Mouse (Mus musculus): ENCODE data around the gene Atrnl1. TPM values are rescaled to one million over a fixed set of nuclear protein-coding genes. Genes with fewer than 3 reads are reported as not detected.

The Atrnl1 gene
- polyA plus RNA-seq, 1 experiment, result 0.25 TPM

- Histone ChIP-seq H3K36me3 (replicated peaks; ENCODE audit: low read length) (no peaks in the 10 kb centered on the region), H3K4me1 (no peaks in the 10 kb centered on the region), H3K27me3 (replicated peaks) (peaks cover 2% of the 10 kb centered on the region), H3K9me3 (peaks cover 60% of the 10 kb centered on the region), H3K4me3 (replicated peaks) (no peak overlapping the region)
- TF ChIP-seq GATA1 (IDR thresholded peaks at IDR 0.05; ENCODE audit: borderline replicate concordance, low read length) (no peak), FLI1 (IDR thresholded peaks at IDR 0.05; ENCODE audit: low read length) (no peak)
These were observed 471.9 kb downstream of the Atrnl1 start for GRCm38 (mm10) chr19:58082751-58083150.

- Histone ChIP-seq H3K27me3 (replicated peaks) (peaks cover 5% of the 10 kb centered on the region), H3K9me3 (peaks cover 74% of the 10 kb centered on the region), H3K36me3 (replicated peaks; ENCODE audit: low read length) (no peaks in the 10 kb centered on the region), H3K4me1 (no peaks in the 10 kb centered on the region), H3K4me3 (replicated peaks) (peak overlapping the region; percentile 20)
- TF ChIP-seq FLI1 (IDR thresholded peaks at IDR 0.05; ENCODE audit: low read length) (no peak), GATA1 (IDR thresholded peaks at IDR 0.05; ENCODE audit: borderline replicate concordance, low read length) (no peak)
These were observed 474.0 kb downstream of the Atrnl1 start for GRCm38 (mm10) chr19:58084826-58085225.

- Histone ChIP-seq H3K36me3 (replicated peaks; ENCODE audit: low read length) (no peaks in the 10 kb centered on the region), H3K4me1 (no peaks in the 10 kb centered on the region)
- TF ChIP-seq FLI1 (IDR thresholded peaks at IDR 0.05; ENCODE audit: low read length) (no peak), GATA1 (IDR thresholded peaks at IDR 0.05; ENCODE audit: borderline replicate concordance, low read length) (no peak)
These were observed 475.9 kb downstream of the Atrnl1 start for GRCm38 (mm10) chr19:58086734-58087133.

GRCm38 (mm10) chr19:58087901-58088300 lies 477.1 kb downstream of the Atrnl1 start:
- Histone ChIP-seq H3K9me3 (peaks cover 74% of the 10 kb centered on the region), H3K4me3 (replicated peaks) (peak overlapping the region; percentile 23), H3K27me3 (replicated peaks) (peaks cover 5% of the 10 kb centered on the region), H3K4me1 (no peaks in the 10 kb centered on the region), H3K36me3 (replicated peaks; ENCODE audit: low read length) (no peaks in the 10 kb centered on the region)
- TF ChIP-seq FLI1 (IDR thresholded peaks at IDR 0.05; ENCODE audit: low read length) (no peak), GATA1 (IDR thresholded peaks at IDR 0.05; ENCODE audit: borderline replicate concordance, low read length) (no peak)

More at GRCm38 (mm10) chr19:58086734-58087133, 475.9 kb downstream of the Atrnl1 start:
- no peak overlapping the region for H3K4me3 ChIP-seq (replicated peaks)
- H3K27me3 ChIP-seq (replicated peaks), result peaks cover 5% of the 10 kb centered on the region
- H3K9me3 ChIP-seq, result peaks cover 77% of the 10 kb centered on the region

- TF ChIP-seq FLI1 (IDR thresholded peaks at IDR 0.05; ENCODE audit: low read length) (no peak), GATA1 (IDR thresholded peaks at IDR 0.05; ENCODE audit: borderline replicate concordance, low read length) (no peak)
- Histone ChIP-seq H3K36me3 (replicated peaks; ENCODE audit: low read length) (no peaks in the 10 kb centered on the region), H3K4me1 (no peaks in the 10 kb centered on the region), H3K4me3 (replicated peaks) (no peak overlapping the region), H3K27me3 (replicated peaks) (peaks cover 5% of the 10 kb centered on the region), H3K9me3 (peaks cover 70% of the 10 kb centered on the region)
These were observed 477.6 kb downstream of the Atrnl1 start for GRCm38 (mm10) chr19:58088433-58088832.

- H3K4me1 ChIP-seq, result no peaks in the 10 kb centered on the region
- TF ChIP-seq FLI1 (IDR thresholded peaks at IDR 0.05; ENCODE audit: low read length) (no peak), GATA1 (IDR thresholded peaks at IDR 0.05; ENCODE audit: borderline replicate concordance, low read length) (no peak)
- no peak overlapping the region for H3K4me3 ChIP-seq (replicated peaks)
- peaks cover 42% of the 10 kb centered on the region for H3K9me3 ChIP-seq
- H3K27me3 ChIP-seq (replicated peaks), result peaks cover 3% of the 10 kb centered on the region
- H3K36me3 ChIP-seq (replicated peaks; ENCODE audit: low read length), result no peaks in the 10 kb centered on the region
These were observed 481.1 kb downstream of the Atrnl1 start for GRCm38 (mm10) chr19:58091911-58092310.

GRCm38 (mm10) chr19:58094781-58095543 lies 484.1 kb downstream of the Atrnl1 start:
- H3K4me1 ChIP-seq, result no peaks in the 10 kb centered on the region
- no peaks in the 10 kb centered on the region for H3K36me3 ChIP-seq (replicated peaks; ENCODE audit: low read length)
- no peaks in the 10 kb centered on the region for H3K27me3 ChIP-seq (replicated peaks)
- H3K9me3 ChIP-seq, result peaks cover 26% of the 10 kb centered on the region
- TF ChIP-seq FLI1 (IDR thresholded peaks at IDR 0.05; ENCODE audit: low read length), result no peak
- no peak for TF ChIP-seq GATA1 (IDR thresholded peaks at IDR 0.05; ENCODE audit: borderline replicate concordance, low read length)
- no peak overlapping the region for H3K4me3 ChIP-seq (replicated peaks)

- H3K4me3 ChIP-seq (replicated peaks), result no peak overlapping the region
- no peaks in the 10 kb centered on the region for H3K4me1 ChIP-seq
- peaks cover 31% of the 10 kb centered on the region for H3K9me3 ChIP-seq
- H3K36me3 ChIP-seq (replicated peaks; ENCODE audit: low read length), result no peaks in the 10 kb centered on the region
- no peak for TF ChIP-seq FLI1 (IDR thresholded peaks at IDR 0.05; ENCODE audit: low read length)
- no peak for TF ChIP-seq GATA1 (IDR thresholded peaks at IDR 0.05; ENCODE audit: borderline replicate concordance, low read length)
- no peaks in the 10 kb centered on the region for H3K27me3 ChIP-seq (replicated peaks)
These were observed 484.9 kb downstream of the Atrnl1 start for GRCm38 (mm10) chr19:58095776-58096175.

GRCm38 (mm10) chr19:58097195-58097594 lies 486.4 kb downstream of the Atrnl1 start:
- Histone ChIP-seq H3K9me3 (peaks cover 28% of the 10 kb centered on the region), H3K4me3 (replicated peaks) (no peak overlapping the region), H3K4me1 (no peaks in the 10 kb centered on the region), H3K36me3 (replicated peaks; ENCODE audit: low read length) (no peaks in the 10 kb centered on the region), H3K27me3 (replicated peaks) (no peaks in the 10 kb centered on the region)
- TF ChIP-seq FLI1 (IDR thresholded peaks at IDR 0.05; ENCODE audit: low read length) (no peak), GATA1 (IDR thresholded peaks at IDR 0.05; ENCODE audit: borderline replicate concordance, low read length) (no peak)

GRCm38 (mm10) chr19:58099539-58099938 lies 488.7 kb downstream of the Atrnl1 start:
- Histone ChIP-seq H3K36me3 (replicated peaks; ENCODE audit: low read length) (no peaks in the 10 kb centered on the region), H3K4me1 (peaks cover 2% of the 10 kb centered on the region; the same call in 1 of the 2 replicates), H3K27me3 (replicated peaks) (peaks cover 4% of the 10 kb centered on the region), H3K9me3 (peaks cover 30% of the 10 kb centered on the region), H3K4me3 (replicated peaks) (no peak overlapping the region)
- TF ChIP-seq GATA1 (IDR thresholded peaks at IDR 0.05; ENCODE audit: borderline replicate concordance, low read length) (no peak), FLI1 (IDR thresholded peaks at IDR 0.05; ENCODE audit: low read length) (no peak)

Data from megakaryocyte, embryonic 14.5 days (primary cell).